Mouse (Mus musculus) layer of hippocampus, adult 9-11 months (tissue): ENCODE measurements at regions not wholly inside any gene's neighbourhood (a gene's known extent, or its start where the extent isn't known, plus 50 kb on each side); places are given as distances from the start of the nearest gene placed in this dataset.

ENCODE experiments used
- DNase-seq: peaks from one replicate; pipeline ENCODE4 v3.0.0; 2022

GRCm38 (mm10) chr4:8949537-8949936, 710.7 kb upstream of the Car8 start:
- DNase-seq, result no peak

- DNase-seq, result no peak
Observed at GRCm38 (mm10) chr4:8945116-8945515, 706.3 kb upstream of the Car8 start.

- no peak for DNase-seq
Observed at GRCm38 (mm10) chr4:8943080-8943479, 704.2 kb upstream of the Car8 start.

GRCm38 (mm10) chr4:8938948-8939411, 700.1 kb upstream of the Car8 start:
- DNase-seq, result peak; percentile 46

- DNase-seq, result no peak
Observed at GRCm38 (mm10) chr4:8935899-8936298, 697.1 kb upstream of the Car8 start.

- DNase-seq, result no peak
Observed at GRCm38 (mm10) chr4:8934541-8934940, 695.7 kb upstream of the Car8 start.

- no peak for DNase-seq
Observed at GRCm38 (mm10) chr4:8929346-8929745, 690.5 kb upstream of the Car8 start.

- DNase-seq, result no peak
Observed at GRCm38 (mm10) chr4:8928551-8929305, 689.9 kb upstream of the Car8 start.

- DNase-seq, result no peak
Observed at GRCm38 (mm10) chr4:8927276-8927906, 688.5 kb upstream of the Car8 start.

- no peak for DNase-seq
Observed at GRCm38 (mm10) chr4:8926642-8927275, 687.9 kb upstream of the Car8 start.

- no peak for DNase-seq
Observed at GRCm38 (mm10) chr4:8922695-8923363, 684.0 kb upstream of the Car8 start.

- no peak for DNase-seq
Observed at GRCm38 (mm10) chr4:8921477-8922385, 682.9 kb upstream of the Car8 start.

GRCm38 (mm10) chr4:8920306-8920705, 681.5 kb upstream of the Car8 start:
- no peak for DNase-seq

- no peak for DNase-seq
Observed at GRCm38 (mm10) chr4:8919366-8919984, 680.6 kb upstream of the Car8 start.
